Mouse (Mus musculus): ENCODE measurements at regions not wholly inside any gene's neighbourhood (a gene's known extent, or its start where the extent isn't known, plus 50 kb on each side); places are given as distances from the start of the nearest gene placed in this dataset.

GRCm38 (mm10) chr3:41238046-41238445, 155.2 kb upstream of the Pgrmc2 start:
- in situ Hi-C loops (cut with MboI, MseI): loop anchor here in 1 of 2 experiments (5.0 kb wide), 1 partner anchor 84 kb away; no protein-coding TSS in a partner anchor

DNA sequence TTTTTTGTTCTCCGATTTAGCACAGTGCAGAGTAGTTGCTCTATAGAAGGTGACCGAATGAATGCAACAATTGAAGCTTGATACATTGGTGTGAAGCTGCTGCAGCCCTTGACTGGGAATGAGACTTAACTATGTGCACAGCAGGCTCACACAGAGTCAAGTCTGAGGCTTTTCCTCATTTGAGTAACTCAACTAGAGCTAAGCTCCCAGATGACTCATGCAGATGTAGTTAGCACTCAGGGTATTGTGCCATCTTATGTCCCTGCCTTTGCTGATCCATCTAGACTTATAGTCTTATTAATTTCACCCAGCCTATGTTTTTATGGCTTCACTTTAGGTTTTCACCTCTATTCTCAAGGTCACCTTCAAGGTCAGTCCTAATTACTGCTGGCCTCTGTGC, 152.8 kb upstream of the Pgrmc2 start:
- in situ Hi-C loops (cut with MboI, MseI): loop anchor here in 1 of 2 experiments (5.0 kb wide), 1 partner anchor 87 kb away; no protein-coding TSS in a partner anchor

DNA sequence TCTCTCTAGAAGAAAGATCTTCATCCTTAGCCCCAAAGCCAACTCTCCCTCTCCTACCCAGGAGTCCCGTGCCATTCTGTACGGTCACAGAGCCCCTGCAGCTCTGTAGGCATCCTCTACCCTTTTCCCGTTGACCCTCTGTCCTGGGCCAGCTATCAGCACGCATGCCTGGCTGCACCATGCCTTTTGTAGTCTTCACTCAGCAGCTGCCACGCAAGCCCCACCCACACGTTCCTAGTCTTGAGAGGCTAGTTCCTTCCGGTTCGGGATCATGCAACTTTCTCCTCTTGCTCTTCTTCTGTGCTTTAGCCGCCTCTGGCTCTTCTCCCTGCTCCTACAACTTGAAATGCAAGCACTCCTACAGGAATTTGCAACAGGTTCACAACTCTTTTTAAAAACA, 152.1 kb upstream of the Pgrmc2 start:
- in situ Hi-C loops (cut with MboI, MseI): loop anchor here in 1 of 2 experiments (5.0 kb wide), 1 partner anchor 87 kb away; no protein-coding TSS in a partner anchor

- in situ Hi-C loops (cut with MboI, MseI): no loop called here
Observed at GRCm38 (mm10) chr3:41234191-41234590, 151.3 kb upstream of the Pgrmc2 start.

- in situ Hi-C loops (cut with MboI, MseI): no loop called here
Observed at GRCm38 (mm10) chr3:41233439-41233838, 150.6 kb upstream of the Pgrmc2 start.

DNA sequence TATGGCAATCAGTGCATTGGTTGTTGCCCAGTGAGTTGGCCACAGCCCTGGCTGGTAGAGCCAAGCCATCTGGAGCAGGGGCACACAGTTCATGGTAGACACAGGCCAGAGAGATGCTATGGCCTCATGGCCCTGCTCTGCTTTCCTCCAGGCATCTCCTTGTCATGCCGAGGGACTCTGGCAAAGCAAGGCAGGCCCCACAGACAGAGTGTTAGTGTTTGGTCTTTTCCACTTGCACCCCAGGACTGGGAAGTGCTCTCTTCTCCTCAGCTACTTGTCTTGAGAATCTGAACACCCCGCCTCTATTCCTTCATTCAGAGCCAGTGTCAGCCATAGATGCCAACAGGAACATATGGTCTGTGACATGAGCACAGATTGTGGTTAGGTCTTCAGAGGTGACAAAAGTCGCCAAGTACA, 148.1 kb upstream of the Pgrmc2 start:
- in situ Hi-C loops (cut with MboI, MseI): no loop called here

DNA sequence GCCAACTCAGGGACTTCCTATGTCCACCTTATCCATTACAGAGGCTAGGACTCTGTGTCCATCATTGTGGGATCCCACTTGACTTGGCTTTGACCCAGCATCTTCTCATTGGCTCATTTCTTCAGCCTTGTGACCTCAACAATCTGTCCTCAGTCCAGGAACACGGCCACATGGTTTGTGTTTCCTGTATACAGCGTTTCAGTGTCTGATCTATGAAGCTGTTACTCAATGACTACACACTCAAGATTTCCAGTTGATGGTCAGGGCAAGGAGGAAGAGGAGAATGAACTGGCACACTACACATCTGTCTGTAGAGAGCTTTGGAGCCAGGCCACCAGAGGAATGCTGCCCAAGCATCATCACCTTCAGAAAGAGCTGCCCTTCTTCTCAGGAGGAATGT, 146.6 kb upstream of the Pgrmc2 start:
- in situ Hi-C loops (cut with MboI, MseI): no loop called here

- in situ Hi-C loops (cut with MboI, MseI): no loop called here
Observed at GRCm38 (mm10) chr3:41228536-41228935, 145.7 kb upstream of the Pgrmc2 start.

- in situ Hi-C loops (cut with MboI, MseI): no loop called here
Observed at GRCm38 (mm10) chr3:41220746-41221145, 137.9 kb upstream of the Pgrmc2 start.

- in situ Hi-C loops (cut with MboI, MseI): no loop called here
Observed at GRCm38 (mm10) chr3:41217770-41218169, 134.9 kb upstream of the Pgrmc2 start.

- in situ Hi-C loops (cut with MboI, MseI): no loop called here
Observed at GRCm38 (mm10) chr3:41213533-41213932, 130.7 kb upstream of the Pgrmc2 start.

- in situ Hi-C loops (cut with MboI, MseI): no loop called here
Observed at GRCm38 (mm10) chr3:41210333-41210732, 127.5 kb upstream of the Pgrmc2 start.

DNA sequence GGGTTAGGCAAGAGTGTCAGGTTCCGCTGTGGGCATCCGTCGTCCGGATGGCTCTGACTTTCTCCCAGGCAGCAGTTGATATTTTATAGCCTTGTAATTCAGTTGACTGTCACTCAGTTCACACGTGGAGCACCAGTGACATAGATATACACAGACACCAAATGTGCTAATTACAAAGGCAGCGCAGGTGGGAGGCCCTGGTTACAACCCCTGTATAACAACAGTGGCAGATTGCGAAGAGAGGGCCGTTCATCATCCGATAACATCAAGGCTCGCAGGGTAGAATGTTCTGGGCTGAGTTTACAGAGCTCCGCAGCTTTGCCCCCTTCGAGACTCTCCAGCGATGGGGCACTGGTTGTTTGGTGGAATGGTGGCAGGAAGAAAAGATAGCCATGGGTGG, 120.0 kb upstream of the Pgrmc2 start:
- in situ Hi-C loops (cut with MboI, MseI): no loop called here

GRCm38 (mm10) chr3:41201782-41202181, 118.9 kb upstream of the Pgrmc2 start:
- in situ Hi-C loops (cut with MboI, MseI): no loop called here

- in situ Hi-C loops (cut with MboI, MseI): no loop called here
Observed at GRCm38 (mm10) chr3:41200026-41200425, 117.2 kb upstream of the Pgrmc2 start.

GRCm38 (mm10) chr3:41198216-41198976, 115.5 kb upstream of the Pgrmc2 start:
- in situ Hi-C loops (cut with MboI, MseI): no loop called here

DNA sequence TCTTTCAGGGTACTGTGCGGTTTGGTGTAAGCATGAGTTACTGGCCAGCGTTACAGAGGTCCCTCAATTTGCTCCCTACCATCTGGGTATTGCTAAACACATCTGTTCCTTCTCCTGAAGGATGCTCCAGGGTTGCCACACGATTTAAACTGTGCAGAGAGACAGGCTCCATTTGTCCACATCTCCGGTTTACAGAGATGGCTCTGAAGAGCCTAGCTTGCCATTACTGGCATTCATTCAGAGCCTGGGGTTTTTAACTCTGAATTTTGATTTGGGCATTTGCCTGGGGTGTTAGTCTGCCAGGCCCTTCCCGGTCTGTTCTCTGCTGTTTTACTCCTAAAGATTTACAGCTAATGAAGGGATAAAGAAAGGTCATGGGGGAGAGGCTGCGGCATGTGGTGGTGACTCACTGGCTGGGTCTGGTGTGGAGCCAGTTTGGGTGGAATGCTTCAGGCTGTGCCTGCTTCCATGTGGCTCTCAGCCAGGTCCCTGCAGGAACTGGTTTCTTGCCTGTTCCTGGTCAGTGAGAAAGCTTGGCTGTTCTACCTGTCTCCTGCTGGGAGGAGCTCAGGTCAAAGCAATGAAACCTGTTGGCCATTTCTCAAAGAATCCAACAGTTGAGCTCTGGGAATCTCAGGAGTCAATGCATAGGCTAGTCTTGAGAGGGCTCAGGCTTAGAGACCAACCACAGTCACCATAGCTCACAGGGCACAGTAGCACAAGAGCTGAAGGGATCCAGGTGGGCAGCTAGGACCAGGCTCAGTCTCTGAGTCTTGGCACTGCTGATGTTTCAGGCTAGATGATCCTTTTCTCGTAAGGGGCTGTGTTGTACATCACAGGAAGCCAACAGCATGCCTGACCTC, 112.5 kb upstream of the Pgrmc2 start:
- in situ Hi-C loops (cut with MboI, MseI): no loop called here

GRCm38 (mm10) chr3:41194311-41195112, 111.7 kb upstream of the Pgrmc2 start:
- in situ Hi-C loops (cut with MboI, MseI): no loop called here

GRCm38 (mm10) chr3:41185305-41186097, 102.7 kb upstream of the Pgrmc2 start:
- in situ Hi-C loops (cut with MboI, MseI): no loop called here

- in situ Hi-C loops (cut with MboI, MseI): no loop called here
Observed at GRCm38 (mm10) chr3:41184375-41184774, 101.5 kb upstream of the Pgrmc2 start.

Measured in T-helper 17 cell (primary cell).